Mouse (Mus musculus): ENCODE measurements around the gene Prss46. TPM values are rescaled to one million over a fixed set of nuclear protein-coding genes. Genes with fewer than 3 reads are reported as not detected.

Gene Prss46
- polyA plus RNA-seq, 1 experiment = not detected

DNA sequence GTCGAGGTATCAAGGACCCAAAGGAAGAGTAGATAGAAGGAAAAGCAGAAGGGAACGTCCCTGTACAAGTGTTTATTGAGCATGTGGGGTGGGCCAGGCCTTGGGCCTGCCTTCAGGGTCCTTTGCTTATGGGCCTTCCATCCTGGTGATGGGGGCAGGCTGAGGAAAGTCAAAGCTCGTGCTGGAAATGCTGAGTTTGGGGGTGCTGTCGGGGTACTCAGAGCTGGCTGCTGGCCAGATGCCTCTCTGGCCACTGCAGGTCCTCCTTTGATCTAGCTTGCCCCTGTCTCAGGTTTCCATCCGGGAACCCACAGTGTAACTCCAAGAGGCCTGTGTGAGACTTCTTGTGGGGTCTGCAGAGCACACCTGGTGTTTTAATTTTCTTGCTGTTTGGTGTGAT is 14.2 kb downstream of the Prss46 start:
- DNase-seq = no peak

DNA sequence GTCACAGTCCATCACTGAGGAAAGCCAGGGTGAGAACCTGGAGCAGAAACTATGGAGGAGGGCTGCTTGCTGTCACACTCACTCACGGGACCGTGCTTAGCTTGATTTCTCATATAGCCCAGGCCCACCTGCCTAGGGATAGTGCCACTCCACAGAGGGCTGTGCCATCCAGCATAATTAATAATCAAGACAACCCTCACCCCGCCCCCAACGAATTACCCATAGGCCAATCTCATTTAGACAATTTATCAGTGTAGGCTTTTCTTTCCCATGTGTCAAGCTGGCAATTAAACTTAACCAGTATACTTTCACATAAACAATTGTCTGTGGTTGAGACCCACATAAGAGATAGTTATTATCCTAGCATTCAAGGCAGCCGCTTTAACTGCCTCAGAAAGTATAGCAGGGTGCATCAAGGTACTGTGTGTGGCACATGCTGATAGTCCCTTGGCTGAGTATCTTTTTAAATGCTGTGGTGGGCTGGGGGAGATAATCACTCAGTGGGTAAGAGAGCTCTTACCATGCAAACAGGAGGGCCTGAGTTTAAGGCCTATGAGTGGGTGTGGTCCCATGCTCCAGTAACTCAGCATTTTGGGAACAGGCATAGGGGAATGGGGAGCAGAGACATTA is 14.8 kb downstream of the Prss46 start:
- WGBS = 90% methylated on average over 5 of the region's 5 CpGs
- Histone ChIP-seq H3K4me1 (ENCODE audit: control insufficient read depth, insufficient read depth, low read length) (no peaks in the 10 kb centered on the region), H3K36me3 (ENCODE audit: control insufficient read depth, insufficient read depth, low read length) (no peaks in the 10 kb centered on the region), H3K27ac (ENCODE audit: insufficient read depth, low read depth, low read length) (no peak overlapping the region), H3K27me3 (replicated peaks; ENCODE audit: control insufficient read depth, insufficient read depth, low read length) (no peaks in the 10 kb centered on the region), H3K4me3 (ENCODE audit: insufficient read depth, low read depth, low read length) (no peak overlapping the region)
- no peak for TF ChIP-seq POLR2A (IDR thresholded peaks at IDR 0.05; ENCODE audit: low read depth, low read length)
- TF ChIP-seq CTCF (conservative IDR thresholded peaks at IDR 0.05; ENCODE audit: insufficient read depth, insufficient read length, low read depth, low read length) = no peak
- DNase-seq = no peak

More for the DNA sequence above, 14.2 kb downstream of the Prss46 start:
- Histone ChIP-seq H3K27ac (ENCODE audit: insufficient read depth, low read depth, low read length) (no peak overlapping the region), H3K4me1 (ENCODE audit: control insufficient read depth, insufficient read depth, low read length) (no peaks in the 10 kb centered on the region), H3K36me3 (ENCODE audit: control insufficient read depth, insufficient read depth, low read length) (no peaks in the 10 kb centered on the region), H3K4me3 (ENCODE audit: insufficient read depth, low read depth, low read length) (no peak overlapping the region), H3K27me3 (replicated peaks; ENCODE audit: control insufficient read depth, insufficient read depth, low read length) (no peaks in the 10 kb centered on the region)
- TF ChIP-seq POLR2A (IDR thresholded peaks at IDR 0.05; ENCODE audit: low read depth, low read length) (no peak), CTCF (conservative IDR thresholded peaks at IDR 0.05; ENCODE audit: insufficient read depth, insufficient read length, low read depth, low read length) (no peak)
- 75% methylated on average over 5 of the region's 5 CpGs for WGBS

DNA sequence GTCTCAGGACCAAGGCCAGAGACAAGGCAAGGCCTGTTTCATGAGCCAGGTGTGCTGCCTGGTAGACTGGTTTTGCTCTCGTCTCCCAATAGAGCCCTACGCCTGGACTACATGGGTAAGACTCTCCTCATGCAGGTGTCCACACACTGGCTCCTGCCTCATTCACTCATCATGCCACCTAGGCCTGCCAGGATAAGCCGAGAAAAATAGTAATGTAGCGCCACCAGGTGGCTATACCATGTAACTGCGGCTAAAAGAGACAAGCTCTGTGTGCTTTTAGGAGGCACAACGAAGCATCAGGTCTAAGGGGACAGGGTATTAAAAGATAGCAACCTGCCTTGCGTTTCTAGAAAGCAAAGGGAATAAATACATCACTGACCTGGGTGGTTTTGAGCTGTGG is 26.7 kb downstream of the Prss46 start:
- Histone ChIP-seq H3K36me3 (ENCODE audit: control insufficient read depth, insufficient read depth, low read length) (no peaks in the 10 kb centered on the region; the same call in 1 of the 2 replicates), H3K27ac (ENCODE audit: insufficient read depth, low read depth, low read length) (no peak overlapping the region), H3K4me3 (ENCODE audit: insufficient read depth, low read depth, low read length) (no peak overlapping the region), H3K4me1 (ENCODE audit: control insufficient read depth, insufficient read depth, low read length) (no peaks in the 10 kb centered on the region; the same call in 1 of the 2 replicates), H3K27me3 (replicated peaks; ENCODE audit: control insufficient read depth, insufficient read depth, low read length) (no peaks in the 10 kb centered on the region)
- 30% methylated on average over 7 of the region's 7 CpGs for WGBS
- peak; percentile 69 for DNase-seq
- TF ChIP-seq CTCF (conservative IDR thresholded peaks at IDR 0.05; ENCODE audit: insufficient read depth, insufficient read length, low read depth, low read length) (peak; percentile 87), POLR2A (IDR thresholded peaks at IDR 0.05; ENCODE audit: low read depth, low read length) (no peak)

DNA sequence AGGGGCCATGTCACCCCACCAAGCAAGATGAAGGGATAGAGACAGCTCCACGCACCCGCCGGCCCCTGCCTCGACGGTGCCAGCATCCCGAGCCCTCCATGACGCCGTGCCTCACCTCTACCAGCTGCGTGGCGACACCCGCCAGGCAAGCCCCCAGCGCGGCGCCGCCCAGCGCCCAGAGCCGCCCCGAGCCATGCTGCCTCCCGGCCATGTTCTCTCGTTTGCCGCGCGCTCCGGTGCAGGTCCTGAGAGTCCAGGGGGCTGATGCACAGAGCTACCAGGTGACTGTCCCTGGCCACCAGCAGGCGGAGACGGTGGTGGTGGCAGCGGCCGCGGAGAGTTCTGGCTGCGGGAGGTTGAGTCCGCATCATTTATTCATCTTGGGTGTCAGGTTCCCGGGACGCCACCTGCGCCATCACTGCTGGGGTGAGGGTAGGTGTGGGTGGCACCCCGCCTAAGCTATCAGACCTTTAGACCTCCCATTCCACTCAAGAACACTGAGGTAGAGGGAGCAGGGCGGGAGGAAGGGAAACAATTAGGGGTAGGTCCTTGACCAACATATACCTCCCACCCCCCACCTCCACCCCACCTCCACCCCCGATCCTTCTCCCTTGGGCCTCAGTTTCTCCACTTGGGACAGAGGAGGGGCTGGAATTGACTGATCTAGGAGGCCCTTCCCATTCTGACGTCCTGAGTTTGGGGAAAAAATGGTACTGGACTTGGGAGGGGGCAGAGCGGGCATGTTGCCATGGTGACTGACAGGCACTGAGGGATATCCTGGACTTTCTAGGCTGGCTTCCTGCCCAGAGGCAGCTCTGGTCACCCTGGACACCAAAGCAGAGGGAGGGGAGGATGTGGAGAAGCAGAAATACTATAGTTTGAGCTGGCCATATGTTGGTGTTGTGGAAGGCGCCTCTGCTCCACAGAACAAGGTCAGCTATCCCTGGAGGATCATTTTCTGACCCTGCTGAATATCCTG is 29.7 kb downstream of the Prss46 start:
- Histone ChIP-seq H3K36me3 (ENCODE audit: control insufficient read depth, insufficient read depth, low read length) (no peaks in the 10 kb centered on the region), H3K27ac (ENCODE audit: insufficient read depth, low read depth, low read length) (no peak overlapping the region), H3K4me3 (ENCODE audit: insufficient read depth, low read depth, low read length) (no peak overlapping the region), H3K27me3 (replicated peaks; ENCODE audit: control insufficient read depth, insufficient read depth, low read length) (no peaks in the 10 kb centered on the region), H3K4me1 (ENCODE audit: control insufficient read depth, insufficient read depth, low read length) (peaks cover 19% of the 10 kb centered on the region)
- WGBS = 33% methylated on average over 40 of the region's 40 CpGs
- peak; percentile 77 for DNase-seq
- TF ChIP-seq CTCF (conservative IDR thresholded peaks at IDR 0.05; ENCODE audit: insufficient read depth, insufficient read length, low read depth, low read length) = no peak
- no peak for TF ChIP-seq POLR2A (IDR thresholded peaks at IDR 0.05; ENCODE audit: low read depth, low read length)

DNA sequence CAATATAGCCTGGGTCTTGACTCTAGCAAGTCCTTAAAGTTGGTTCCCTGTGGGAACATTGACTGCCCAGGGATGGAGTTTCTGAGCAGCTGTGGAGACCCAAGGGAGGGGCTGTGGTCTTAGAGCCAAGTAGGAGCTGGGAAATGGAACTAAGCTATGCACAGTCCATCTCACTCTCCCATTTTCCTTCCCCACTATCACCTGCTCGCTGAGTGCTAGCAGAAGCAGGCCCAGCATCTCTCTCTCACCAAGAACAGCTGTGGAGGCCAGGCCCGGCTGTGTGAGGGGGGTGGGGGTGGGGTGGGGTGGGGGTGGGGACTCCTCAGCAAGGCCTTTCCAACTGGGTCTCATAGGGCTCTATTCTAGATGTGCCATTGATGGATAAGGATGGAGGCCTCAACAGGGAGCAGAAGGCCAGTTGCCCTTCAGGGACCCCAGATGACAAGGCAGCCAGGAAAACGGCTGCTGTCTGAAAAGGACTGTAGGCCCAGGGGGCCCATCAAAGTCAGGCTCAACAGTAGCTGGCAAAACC is 30.4 kb downstream of the Prss46 start:
- WGBS = 59% methylated on average over 3 of the region's 3 CpGs
- Histone ChIP-seq H3K27me3 (replicated peaks; ENCODE audit: control insufficient read depth, insufficient read depth, low read length) (no peaks in the 10 kb centered on the region), H3K27ac (ENCODE audit: insufficient read depth, low read depth, low read length) (no peak overlapping the region), H3K4me3 (ENCODE audit: insufficient read depth, low read depth, low read length) (no peak overlapping the region), H3K4me1 (ENCODE audit: control insufficient read depth, insufficient read depth, low read length) (peaks cover 19% of the 10 kb centered on the region), H3K36me3 (ENCODE audit: control insufficient read depth, insufficient read depth, low read length) (no peaks in the 10 kb centered on the region)
- no peak for TF ChIP-seq POLR2A (IDR thresholded peaks at IDR 0.05; ENCODE audit: low read depth, low read length)
- no peak for DNase-seq

DNA sequence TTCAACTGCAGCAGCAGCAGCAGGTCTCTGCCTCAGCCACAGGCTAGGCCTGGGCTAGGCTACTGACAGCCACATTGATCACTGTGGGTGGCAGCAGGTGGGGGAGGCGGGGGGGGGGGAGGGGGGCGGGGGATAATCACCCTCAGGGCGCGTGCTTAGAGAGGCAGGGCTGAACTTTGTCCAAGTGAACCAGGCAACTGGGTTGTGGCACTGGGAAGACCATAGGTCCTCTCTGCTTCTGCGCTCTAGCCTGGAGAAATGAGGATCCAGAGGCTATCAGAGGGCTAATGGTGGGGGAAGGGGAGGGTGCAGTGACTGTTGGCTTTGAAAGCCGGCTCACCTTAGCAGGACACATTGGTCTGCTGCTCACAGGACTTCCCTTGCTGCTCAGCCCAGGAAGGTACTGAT is 31.0 kb downstream of the Prss46 start:
- Histone ChIP-seq H3K27me3 (replicated peaks; ENCODE audit: control insufficient read depth, insufficient read depth, low read length) (no peaks in the 10 kb centered on the region), H3K36me3 (ENCODE audit: control insufficient read depth, insufficient read depth, low read length) (no peaks in the 10 kb centered on the region), H3K27ac (ENCODE audit: insufficient read depth, low read depth, low read length) (peak overlapping the region; percentile 25; the same call in 1 of the 2 replicates), H3K4me1 (ENCODE audit: control insufficient read depth, insufficient read depth, low read length) (peaks cover 19% of the 10 kb centered on the region), H3K4me3 (ENCODE audit: insufficient read depth, low read depth, low read length) (no peak overlapping the region)
- DNase-seq = peak; percentile 80
- 35% methylated on average over 6 of the region's 6 CpGs for WGBS
- TF ChIP-seq CTCF (conservative IDR thresholded peaks at IDR 0.05; ENCODE audit: insufficient read depth, insufficient read length, low read depth, low read length) (no peak), POLR2A (IDR thresholded peaks at IDR 0.05; ENCODE audit: low read depth, low read length) (no peak)

DNA sequence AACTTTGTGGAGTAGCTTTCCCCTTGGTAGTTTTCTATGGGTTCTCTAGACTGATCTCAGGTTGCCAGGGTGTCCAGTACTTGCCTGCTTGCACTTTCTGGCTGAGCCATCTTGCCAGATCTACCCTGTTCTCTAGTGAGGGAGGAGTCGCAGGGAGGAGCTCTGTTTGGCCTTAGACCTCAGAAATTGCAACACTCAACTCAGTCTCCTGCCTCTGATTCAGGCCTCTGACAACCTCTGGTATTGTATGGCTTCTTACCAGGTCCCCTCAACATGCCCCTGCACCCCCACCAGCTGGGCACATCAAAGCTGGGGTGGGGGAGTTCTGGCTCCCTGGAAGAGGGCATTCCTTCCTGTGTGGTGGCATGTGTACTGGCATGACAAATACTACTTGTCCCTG is 33.0 kb downstream of the Prss46 start:
- DNase-seq = peak; percentile 67

More for the DNA sequence above, 33.0 kb downstream of the Prss46 start:
- Histone ChIP-seq H3K27me3 (replicated peaks; ENCODE audit: control insufficient read depth, insufficient read depth, low read length) (no peaks in the 10 kb centered on the region), H3K4me3 (ENCODE audit: insufficient read depth, low read depth, low read length) (no peak overlapping the region), H3K4me1 (ENCODE audit: control insufficient read depth, insufficient read depth, low read length) (peaks cover 24% of the 10 kb centered on the region), H3K27ac (ENCODE audit: insufficient read depth, low read depth, low read length) (peak overlapping the region; percentile 26; the same call in 1 of the 2 replicates), H3K36me3 (ENCODE audit: control insufficient read depth, insufficient read depth, low read length) (no peaks in the 10 kb centered on the region)
- 48% methylated on average over 1 of the region's 1 CpGs for WGBS
- TF ChIP-seq CTCF (conservative IDR thresholded peaks at IDR 0.05; ENCODE audit: insufficient read depth, insufficient read length, low read depth, low read length) = no peak
- TF ChIP-seq POLR2A (IDR thresholded peaks at IDR 0.05; ENCODE audit: low read depth, low read length) = no peak

Measured in kidney, adult 2 months (tissue).